Mouse (Mus musculus) layer of hippocampus, postnatal 14 days (tissue): Measurements from ENCODE around the gene Gm9999. TPM values are rescaled to one million over a fixed set of nuclear protein-coding genes. Genes with fewer than 3 reads are reported as not detected.
"Not testable (repeated sequence)": the region's sequence is repeated elsewhere in the genome, so short reads cannot be mapped to it uniquely, and the experiment has no call there.

Experiments used
- DNase-seq, 2 experiments: peaks; one replicate each; pipeline ENCODE4 v3.0.0; 2021 to 2022; ENCODE audit warnings: low spot score in 2 of 2, mixed read lengths in 1 of 2
- long read RNA-seq, 2 experiments: library from polyadenylated mRNA; stranded (forward); transcript quantifications; one replicate each; pipeline ENCODE4 v2.0.0; 2021
- total RNA-seq, 2 experiments: library from RNA; stranded (reverse); gene quantifications; 2 replicates each; pipeline ENCODE4 v1.2.3; 2021

The Gm9999 gene
- total RNA-seq = not detected
- long read RNA-seq, experiment 1 = 0 reads
- long read RNA-seq, experiment 2 = 0 reads

- no peak for DNase-seq
Observed at GRCm38 (mm10) chr7:46983280-46983679, at the start of gene Gm9999. Gene Gm9999 (plus strand): TSS chr7:46983580.

- DNase-seq = no peak
Observed at GRCm38 (mm10) chr7:46934788-46935187, 48.6 kb upstream of the Gm9999 start.

GRCm38 (mm10) chr7:46935847-46936246 lies 47.5 kb upstream of the Gm9999 start:
- DNase-seq = peak in 1 of 2 experiments; percentile 28

- DNase-seq = peak; percentile 89 to 93
Observed at GRCm38 (mm10) chr7:46957831-46958691, 25.3 kb upstream of the Gm9999 start, which contains the start of gene Uevld. Gene Uevld (minus strand): TSS chr7:46958527.

GRCm38 (mm10) chr7:46958853-46959252 lies 24.5 kb upstream of the Gm9999 start:
- peak in 1 of 2 experiments; percentile 22 for DNase-seq

GRCm38 (mm10) chr7:46960991-46961390 lies 22.4 kb upstream of the Gm9999 start:
- DNase-seq = no peak

- no peak for DNase-seq
Observed at GRCm38 (mm10) chr7:46962132-46962531, 21.2 kb upstream of the Gm9999 start.

- DNase-seq = peak; percentile 74 to 89
Observed at GRCm38 (mm10) chr7:46962806-46963618, 20.4 kb upstream of the Gm9999 start.

GRCm38 (mm10) chr7:46964070-46964469 lies 19.3 kb upstream of the Gm9999 start:
- DNase-seq = no peak

GRCm38 (mm10) chr7:46969898-46970297 lies 13.5 kb upstream of the Gm9999 start:
- no peak for DNase-seq

- DNase-seq = no peak
Observed at GRCm38 (mm10) chr7:46974648-46975047, 8.7 kb upstream of the Gm9999 start.

- DNase-seq = no peak
Observed at GRCm38 (mm10) chr7:46975456-46975855, 7.9 kb upstream of the Gm9999 start.

- DNase-seq = no peak
Observed at GRCm38 (mm10) chr7:46985718-46986505, 2.5 kb downstream of the Gm9999 start.

GRCm38 (mm10) chr7:46986646-46987045 lies 3.3 kb downstream of the Gm9999 start:
- no peak for DNase-seq

GRCm38 (mm10) chr7:46987073-46987472 lies 3.7 kb downstream of the Gm9999 start:
- DNase-seq = no peak

- DNase-seq = not testable (repeated sequence)
Observed at GRCm38 (mm10) chr7:46989387-46989786, 6.0 kb downstream of the Gm9999 start.

- no peak for DNase-seq
Observed at GRCm38 (mm10) chr7:46993079-46993478, 9.7 kb downstream of the Gm9999 start.

GRCm38 (mm10) chr7:46995558-46995957 lies 12.2 kb downstream of the Gm9999 start:
- no peak for DNase-seq

GRCm38 (mm10) chr7:46997008-46997407 lies 13.6 kb downstream of the Gm9999 start:
- DNase-seq = no peak

GRCm38 (mm10) chr7:46997644-46998395 lies 14.4 kb downstream of the Gm9999 start:
- no peak for DNase-seq
